23 mouse cellular contexts compared by ENCODE assay signal in the genomic region with DNA sequence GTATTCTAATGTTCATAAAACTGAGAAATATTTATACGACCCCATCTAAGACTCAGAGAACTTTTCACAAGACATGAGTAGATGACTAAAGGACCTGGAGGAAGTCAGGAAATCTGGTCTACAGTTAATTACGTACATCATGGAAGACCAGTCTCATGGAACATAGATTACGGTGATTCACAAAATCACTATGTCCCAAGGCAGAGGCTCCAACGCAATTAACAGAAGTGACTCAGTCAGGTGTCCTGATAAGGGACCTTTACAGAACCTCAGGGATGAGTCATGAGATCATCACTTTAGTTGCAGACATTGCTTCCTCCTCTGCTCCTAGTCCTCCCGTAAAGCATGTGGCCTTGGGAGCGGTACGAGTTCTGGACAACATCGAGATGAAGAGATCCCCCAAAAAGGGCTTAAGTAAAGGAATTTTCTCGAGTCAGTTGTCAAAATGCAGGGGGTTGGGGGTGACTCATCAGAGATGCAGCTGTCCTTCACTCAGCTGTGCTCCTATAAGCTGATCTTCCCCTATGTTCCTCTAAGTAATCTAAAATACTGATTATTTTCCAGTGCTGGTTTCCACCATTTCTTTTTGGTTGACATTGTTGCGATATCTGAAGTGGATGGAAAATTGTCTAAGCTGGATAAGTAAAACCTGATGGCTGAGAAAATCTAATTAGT. TPM values are rescaled to one million over a fixed set of nuclear protein-coding genes. Genes with fewer than 3 reads are reported as not detected.
"Had no signal": no experiment of that assay in that cellular context is flagged by ENCODE, and none has a peak within 500 bp of the region (broad histone marks: within the 10 kb centered on the region; RNA-seq: fewer than 3 reads in every experiment).

No protein-coding gene starts in this region.

- H3K4me3 ChIP-seq: midbrain, embryonic 10.5 days; midbrain, embryonic 12.5 days; neural tube, embryonic 12.5 days had no signal

- DNase-seq: lung, adult 18-20 months; lung, embryonic 14.5 days; lung, postnatal 10 days; lung, postnatal 4 days; midbrain, embryonic 14.5 days; right cerebral cortex, postnatal 14 days; spleen, adult 18-20 months; thymus, adult 18-20 months; thymus, postnatal 14 days; thymus, postnatal 36 days had no signal

- H3K9ac ChIP-seq: lung, embryonic 14.5 days; midbrain, embryonic 12.5 days; neural tube, embryonic 12.5 days had no signal

- H3K9me3 ChIP-seq: midbrain, embryonic 10.5 days; midbrain, embryonic 12.5 days; neural tube, embryonic 12.5 days had no signal

- H3K27ac ChIP-seq: midbrain, embryonic 10.5 days; midbrain, embryonic 12.5 days; neural tube, embryonic 12.5 days had no signal

- H3K4me1 ChIP-seq: midbrain, embryonic 10.5 days; midbrain, embryonic 12.5 days; neural tube, embryonic 12.5 days had no signal

- H3K4me2 ChIP-seq: lung, embryonic 14.5 days; midbrain, embryonic 12.5 days; neural tube, embryonic 12.5 days had no signal

- H3K27me3 ChIP-seq: midbrain, embryonic 12.5 days; neural tube, embryonic 12.5 days had no signal

- ATAC-seq: midbrain, embryonic 16.5 days had no signal

- H3K36me3 ChIP-seq: midbrain, embryonic 10.5 days; midbrain, embryonic 12.5 days; neural tube, embryonic 12.5 days had no signal

RNA-seq across cellular contexts. Expression of a gene that starts 18.1 kb away (rescaled TPM):
- total RNA-seq: megakaryocyte, adult 5-6 weeks; megakaryocyte-erythroid progenitor cell, adult 5-6 weeks; neutrophil, adult 5-6 weeks had no signal
- polyA plus RNA-seq: lung, embryonic 14.5 days; lung, embryonic 16.5 days; midbrain, embryonic 10.5 days; midbrain, embryonic 12.5 days; midbrain, embryonic 14.5 days; midbrain, embryonic 16.5 days; neural tube, embryonic 12.5 days; neural tube, embryonic 14.5 days; small intestine, adult 2 months; stomach, embryonic 14.5 days; stomach, embryonic 16.5 days; thymus, postnatal 0 days had no signal

RNA-seq across cellular contexts. Expression of a gene that starts 46.0 kb away (rescaled TPM):
- total RNA-seq: megakaryocyte, adult 5-6 weeks; megakaryocyte-erythroid progenitor cell, adult 5-6 weeks; neutrophil, adult 5-6 weeks had no signal
- polyA plus RNA-seq: lung, embryonic 14.5 days; lung, embryonic 16.5 days; midbrain, embryonic 10.5 days; midbrain, embryonic 12.5 days; midbrain, embryonic 14.5 days; midbrain, embryonic 16.5 days; neural tube, embryonic 12.5 days; neural tube, embryonic 14.5 days; small intestine, adult 2 months; stomach, embryonic 14.5 days; stomach, embryonic 16.5 days; thymus, postnatal 0 days had no signal
